Mouse (Mus musculus) embryonic facial prominence, embryonic 14.5 days (tissue): ENCODE data around the gene Sh3tc1. TPM values are rescaled to one million over a fixed set of nuclear protein-coding genes. Genes with fewer than 3 reads are reported as not detected.

Experiments
- ATAC-seq: fragments of 200-750 bp; cut with Nextera tagmentation; 2 replicates; pipeline ENCODE4 v1.8.0; 2017; ENCODE audit warnings: low read depth, moderate number of reproducible peaks, moderate TSS enrichment
- DNase-seq: peaks from one replicate; pipeline ENCODE4 v3.0.0-alpha.2; 2015; ENCODE audit warnings: low spot score
- H3K27ac ChIP-seq: fragments of 300-500 bp; sonication (generic); replicated peaks from 2 replicates; pipeline ENCODE4 v1.5.1; 2014; ENCODE audit warnings: low read depth, mild to moderate bottlenecking, low read length, moderate library complexity
- H3K27me3 ChIP-seq: fragments of 300-500 bp; sonication (generic); replicated peaks from 2 replicates; pipeline ENCODE4 v1.6.1; 2014; ENCODE audit warnings: low read length; ENCODE audit not compliant: control insufficient read depth, insufficient read depth
- H3K36me3 ChIP-seq: fragments of 300-500 bp; sonication (generic); 2 replicates; pipeline ENCODE4 v1.6.1; 2014; ENCODE audit warnings: low read length, mixed read lengths; ENCODE audit not compliant: control insufficient read depth, insufficient read depth
- H3K4me1 ChIP-seq: fragments of 300-500 bp; sonication (generic); 2 replicates; pipeline ENCODE4 v1.6.1; 2014; ENCODE audit warnings: antibody characterized with exemption, low read length; ENCODE audit not compliant: control insufficient read depth, insufficient read depth
- H3K4me2 ChIP-seq: fragments of 300-500 bp; sonication (generic); 2 replicates; pipeline ENCODE4 v1.6.1; 2014; ENCODE audit warnings: low read depth, mild to moderate bottlenecking, low read length, moderate library complexity, mixed read lengths
- H3K4me3 ChIP-seq: fragments of 300-500 bp; sonication (generic); 2 replicates; pipeline ENCODE4 v1.5.1; 2014; ENCODE audit warnings: low read depth, mild to moderate bottlenecking, low read length
- H3K9ac ChIP-seq: fragments of 300-500 bp; sonication (generic); 2 replicates; pipeline ENCODE4 v1.6.1; 2014; ENCODE audit warnings: low read depth, mild to moderate bottlenecking, low read length, moderate library complexity, mixed read lengths
- H3K9me3 ChIP-seq: fragments of 300-500 bp; sonication (generic); 2 replicates; pipeline ENCODE4 v1.6.1; 2016; ENCODE audit warnings: low read length; ENCODE audit not compliant: control insufficient read depth
- WGBS: fragments of 180-500 bp; shearing (Covaris S2); extraction: QIAGEN DNeasy Blood & Tissue Kit; methylation state at CpG from one replicate; pipeline ENCODE4 v1.1.7; 2014; 5-methylcytosine and 5-hydroxymethylcytosine counted together
- polyA plus RNA-seq: library from polyadenylated mRNA; unstranded; fragments of >200 nt; fragmentation: Nextera tagmentation; extraction: Ambion mirVana; gene quantifications from 2 replicates; pipeline ENCODE4 v1.2.1, GENCODE M21; 2014

Gene Sh3tc1
- polyA plus RNA-seq, 1 experiment from 2014 or later: 5.1 TPM

DNA sequence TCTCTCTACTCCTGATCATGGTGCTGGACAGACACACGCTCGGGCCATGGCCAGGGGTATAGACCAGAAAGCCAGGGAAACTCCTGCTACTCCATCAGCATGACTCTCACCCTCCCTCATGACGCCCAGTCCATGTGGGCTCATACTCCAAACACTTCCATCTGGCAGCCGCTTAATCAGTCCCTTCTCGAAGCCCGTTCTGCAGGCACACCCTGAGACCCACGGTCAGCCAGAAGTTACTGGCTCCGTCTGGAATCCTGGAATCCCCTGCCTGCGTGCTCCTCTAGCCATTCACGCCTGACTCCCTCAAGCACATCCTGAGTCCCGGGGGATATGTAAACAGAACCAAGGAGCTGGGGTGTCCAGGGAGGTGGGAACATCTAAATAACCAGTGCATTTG is 48.5 kb downstream of the Sh3tc1 start:
- no peaks in the 10 kb centered on the region for H3K27me3 ChIP-seq
- no peak overlapping the region for H3K9ac ChIP-seq
- H3K9me3 ChIP-seq: no peaks in the 10 kb centered on the region
- 40% methylated on average over 11 of the region's 11 CpGs for WGBS
- DNase-seq (no peak), ATAC-seq (no peak)
- no peak overlapping the region for H3K4me3 ChIP-seq
- H3K4me1 ChIP-seq: peaks cover 4% of the 10 kb centered on the region
- no peak overlapping the region for H3K4me2 ChIP-seq
- no peak overlapping the region for H3K27ac ChIP-seq
- no peaks in the 10 kb centered on the region for H3K36me3 ChIP-seq

- no peak for DNase-seq
- H3K36me3 ChIP-seq: no peaks in the 10 kb centered on the region
- H3K27me3 ChIP-seq: no peaks in the 10 kb centered on the region
- H3K4me3 ChIP-seq: no peak overlapping the region
- no peak overlapping the region for H3K9ac ChIP-seq
- 84% methylated on average over 8 of the region's 8 CpGs for WGBS
- ATAC-seq: no peak
- H3K27ac ChIP-seq: no peak overlapping the region
- H3K4me2 ChIP-seq: no peak overlapping the region
- peaks cover 4% of the 10 kb centered on the region for H3K4me1 ChIP-seq
- H3K9me3 ChIP-seq: no peaks in the 10 kb centered on the region
These were observed 49.2 kb downstream of the Sh3tc1 start for GRCm38 (mm10) chr5:35690485-35691165.

DNA sequence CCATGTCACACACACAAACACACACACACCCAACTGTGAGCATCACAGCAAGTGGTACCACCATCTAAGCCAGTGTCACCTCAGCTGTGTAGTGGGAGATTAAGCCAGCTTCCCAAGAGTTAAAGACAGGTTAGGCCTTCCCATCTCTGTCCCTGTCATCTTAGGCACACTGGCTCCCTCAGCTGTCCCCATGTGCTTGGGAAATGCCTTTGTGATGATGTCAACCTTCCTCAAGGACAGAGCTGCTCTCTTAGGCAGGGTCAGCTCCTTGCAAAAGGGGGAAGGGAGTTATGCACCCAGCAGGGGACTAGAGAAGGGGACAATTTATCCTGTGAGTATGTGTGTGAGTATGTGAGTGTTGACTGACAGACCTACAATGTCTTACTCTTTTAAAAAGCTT is 50.4 kb downstream of the Sh3tc1 start:
- Histone ChIP-seq H3K4me2 (no peak overlapping the region), H3K27me3 (no peaks in the 10 kb centered on the region), H3K9ac (no peak overlapping the region), H3K27ac (no peak overlapping the region), H3K9me3 (no peaks in the 10 kb centered on the region), H3K36me3 (no peaks in the 10 kb centered on the region), H3K4me1 (peaks cover 4% of the 10 kb centered on the region), H3K4me3 (no peak overlapping the region)
- ATAC-seq: no peak
- DNase-seq: no peak

DNA sequence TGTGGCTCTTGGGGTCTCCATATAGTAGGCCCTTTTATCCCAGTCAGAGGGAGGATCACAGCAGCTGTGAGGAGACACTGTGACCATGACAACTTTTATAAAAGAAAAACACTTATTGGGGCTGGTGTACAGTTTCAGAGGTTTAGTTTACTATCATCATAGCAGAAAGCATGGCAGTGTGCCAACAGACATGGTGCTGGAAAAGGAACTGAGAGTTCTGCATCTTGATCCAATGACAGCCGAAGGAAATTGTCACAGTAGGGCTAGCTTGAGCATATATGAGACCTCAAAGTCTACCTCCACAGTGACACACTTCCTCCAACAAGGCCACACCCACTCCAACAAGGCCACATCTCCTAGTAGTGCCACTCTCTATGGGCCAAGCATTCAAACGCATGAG is 50.9 kb downstream of the Sh3tc1 start:
- H3K4me1 ChIP-seq: peaks cover 4% of the 10 kb centered on the region
- no peaks in the 10 kb centered on the region for H3K36me3 ChIP-seq
- ATAC-seq: no peak
- no peak overlapping the region for H3K9ac ChIP-seq
- H3K27ac ChIP-seq: no peak overlapping the region
- WGBS: 85% methylated on average over 2 of the region's 2 CpGs
- no peaks in the 10 kb centered on the region for H3K9me3 ChIP-seq
- H3K4me3 ChIP-seq: no peak overlapping the region
- DNase-seq: no peak
- no peaks in the 10 kb centered on the region for H3K27me3 ChIP-seq
- no peak overlapping the region for H3K4me2 ChIP-seq

GRCm38 (mm10) chr5:35687098-35687497 is 52.7 kb downstream of the Sh3tc1 start:
- no peaks in the 10 kb centered on the region for H3K9me3 ChIP-seq

GRCm38 (mm10) chr5:35686336-35686735 is 53.5 kb downstream of the Sh3tc1 start:
- WGBS: 69% methylated on average over 4 of the region's 4 CpGs
- no peak for ATAC-seq

More at GRCm38 (mm10) chr5:35687098-35687497, 52.7 kb downstream of the Sh3tc1 start:
- H3K4me2 ChIP-seq: no peak overlapping the region
- H3K4me1 ChIP-seq: peaks cover 4% of the 10 kb centered on the region
- H3K36me3 ChIP-seq: no peaks in the 10 kb centered on the region
- WGBS: 38% methylated on average over 5 of the region's 5 CpGs
- peak; percentile 88 for DNase-seq
- H3K9ac ChIP-seq: no peak overlapping the region
- no peak overlapping the region for H3K27ac ChIP-seq
- peak; percentile 90 for ATAC-seq
- no peak overlapping the region for H3K4me3 ChIP-seq
- no peaks in the 10 kb centered on the region for H3K27me3 ChIP-seq

DNA sequence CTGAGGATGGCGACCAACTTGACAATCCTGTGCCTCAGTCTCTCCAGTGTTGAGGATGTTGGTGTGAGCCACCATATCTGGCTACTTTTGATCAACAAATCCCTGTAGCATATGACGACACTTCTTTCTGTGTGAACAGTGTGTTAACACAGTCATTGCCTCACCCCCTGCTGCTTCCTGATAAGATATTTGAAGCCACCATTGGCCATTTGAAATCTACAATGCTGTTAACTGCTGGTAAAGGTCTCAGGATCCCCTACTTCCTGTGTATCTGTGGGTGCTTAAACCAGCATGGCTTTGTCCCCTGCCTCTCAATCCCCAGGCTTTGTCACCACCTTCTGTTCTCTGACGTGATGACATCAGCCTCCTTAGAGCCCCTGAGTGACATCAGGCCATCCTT is 54.7 kb downstream of the Sh3tc1 start:
- no peak overlapping the region for H3K27ac ChIP-seq
- 55% methylated on average over 3 of the region's 3 CpGs for WGBS
- H3K9me3 ChIP-seq: no peaks in the 10 kb centered on the region

More at GRCm38 (mm10) chr5:35686336-35686735, 53.5 kb downstream of the Sh3tc1 start:
- no peak for DNase-seq
- Histone ChIP-seq H3K4me3 (no peak overlapping the region), H3K9me3 (no peaks in the 10 kb centered on the region), H3K27me3 (no peaks in the 10 kb centered on the region), H3K9ac (no peak overlapping the region), H3K36me3 (no peaks in the 10 kb centered on the region), H3K4me2 (no peak overlapping the region), H3K4me1 (peaks cover under 1% of the 10 kb centered on the region), H3K27ac (no peak overlapping the region)

GRCm38 (mm10) chr5:35680958-35681357 is 58.8 kb downstream of the Sh3tc1 start:
- Histone ChIP-seq H3K4me2 (no peak overlapping the region), H3K4me1 (peaks cover 3% of the 10 kb centered on the region; the same call in 1 of the 2 replicates), H3K36me3 (no peaks in the 10 kb centered on the region), H3K27ac (no peak overlapping the region), H3K9ac (no peak overlapping the region), H3K27me3 (peaks cover 41% of the 10 kb centered on the region), H3K9me3 (no peaks in the 10 kb centered on the region), H3K4me3 (no peak overlapping the region)
- DNase-seq: no peak
- 0 out of 2 replicates have a peak, but pooled peaks have one; percentile 28 for ATAC-seq
- 50% methylated on average over 2 of the region's 2 CpGs for WGBS

More for the DNA sequence above, 54.7 kb downstream of the Sh3tc1 start:
- Histone ChIP-seq H3K36me3 (no peaks in the 10 kb centered on the region), H3K4me3 (no peak overlapping the region), H3K4me1 (no peaks in the 10 kb centered on the region), H3K27me3 (peaks cover 8% of the 10 kb centered on the region; the same call in 1 of the 2 replicates), H3K9ac (no peak overlapping the region), H3K4me2 (no peak overlapping the region)
- DNase-seq (no peak), ATAC-seq (no peak)
